Mouse (Mus musculus) cortical plate, adult 2 months (tissue): ENCODE measurements at regions not wholly inside any gene's neighbourhood (a gene's known extent, or its start where the extent isn't known, plus 50 kb on each side); places are given as distances from the start of the nearest gene placed in this dataset.
"Not testable (repeated sequence)": the region's sequence is repeated elsewhere in the genome, so short reads cannot be mapped to it uniquely, and the experiment has no call there.

Experiments used
- H3K27ac ChIP-seq: fragments of 200-500 bp; 2 replicates; pipeline ENCODE4 v1.5.1; 2012; ENCODE audit warnings: low read length, control low read depth, inconsistent platforms; ENCODE audit not compliant: insufficient read depth
- H3K4me1 ChIP-seq: fragments of 200-500 bp; 2 replicates; pipeline ENCODE4 v1.6.1; 2011; ENCODE audit warnings: low read length; ENCODE audit not compliant: control insufficient read depth, insufficient read depth
- H3K4me3 ChIP-seq: fragments of 200-500 bp; 2 replicates; pipeline ENCODE4 v1.5.1; 2011; ENCODE audit warnings: mild to moderate bottlenecking, low read length, control low read depth; ENCODE audit not compliant: insufficient read depth
- CTCF ChIP-seq: fragments of 200-500 bp; IDR thresholded peaks from 2 replicates; pipeline ENCODE4 v1.5.1; 2011; ENCODE audit warnings: mild to moderate bottlenecking, control low read depth, low read length; ENCODE audit not compliant: insufficient read depth; ENCODE audit errors: extremely low read depth
- POLR2A ChIP-seq: fragments of 200-500 bp; IDR thresholded peaks from 2 replicates; pipeline ENCODE4 v1.6.1; 2011; ENCODE audit warnings: mild to moderate bottlenecking, low read length, control low read depth; ENCODE audit not compliant: insufficient read depth; ENCODE audit errors: extremely low read depth

DNA sequence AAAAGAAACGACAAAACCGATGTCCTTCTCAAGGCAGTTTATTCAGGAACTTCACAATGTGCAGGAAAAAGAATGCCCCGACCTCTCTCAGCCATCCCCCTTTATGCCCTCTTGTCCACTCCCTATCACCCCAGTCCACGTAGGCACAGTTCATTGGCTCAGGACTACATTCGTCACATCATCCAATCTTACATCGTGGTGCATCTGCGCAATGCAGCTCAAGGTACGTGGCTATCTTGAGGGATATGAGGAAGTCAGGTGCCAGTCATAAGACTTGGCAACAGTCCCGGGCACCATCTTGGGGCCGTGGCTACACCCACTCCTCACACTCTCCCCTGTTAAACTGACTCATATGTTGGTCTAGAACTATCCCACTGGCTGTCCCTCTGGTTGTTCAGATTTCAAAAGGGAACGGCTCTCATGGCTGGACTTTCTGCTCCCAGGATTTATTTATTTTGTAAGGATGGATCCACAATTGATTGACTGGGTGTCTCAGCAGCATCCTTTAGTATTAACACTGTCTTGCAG, 87.4 kb upstream of the Olfr1402 start:
- peak overlapping the region; percentile 53 for H3K27ac ChIP-seq
- not testable (repeated sequence) for H3K4me1 ChIP-seq, H3K4me3 ChIP-seq

DNA sequence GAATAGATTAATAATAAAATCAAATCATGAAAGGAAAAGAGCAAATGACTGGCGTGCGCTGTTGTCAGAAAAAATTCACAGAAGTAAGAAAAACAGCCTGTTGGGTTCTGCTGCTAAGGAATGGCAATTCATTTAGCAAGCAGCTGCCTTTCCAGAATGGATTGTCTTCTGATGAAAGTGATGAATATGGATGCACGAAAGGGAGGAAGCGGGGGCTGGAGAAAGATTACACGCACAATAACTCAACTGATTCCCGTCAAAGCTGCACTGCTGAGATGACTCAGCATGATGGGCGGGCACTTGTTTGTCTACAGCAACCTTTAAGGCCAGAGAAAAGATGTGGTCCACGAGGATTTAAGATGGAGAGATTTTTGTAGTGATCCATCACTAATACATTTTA, 85.4 kb upstream of the Olfr1402 start:
- Histone ChIP-seq H3K27ac (no peak overlapping the region), H3K4me1 (no peaks in the 10 kb centered on the region), H3K4me3 (no peak overlapping the region)
- TF ChIP-seq CTCF = no peak

DNA sequence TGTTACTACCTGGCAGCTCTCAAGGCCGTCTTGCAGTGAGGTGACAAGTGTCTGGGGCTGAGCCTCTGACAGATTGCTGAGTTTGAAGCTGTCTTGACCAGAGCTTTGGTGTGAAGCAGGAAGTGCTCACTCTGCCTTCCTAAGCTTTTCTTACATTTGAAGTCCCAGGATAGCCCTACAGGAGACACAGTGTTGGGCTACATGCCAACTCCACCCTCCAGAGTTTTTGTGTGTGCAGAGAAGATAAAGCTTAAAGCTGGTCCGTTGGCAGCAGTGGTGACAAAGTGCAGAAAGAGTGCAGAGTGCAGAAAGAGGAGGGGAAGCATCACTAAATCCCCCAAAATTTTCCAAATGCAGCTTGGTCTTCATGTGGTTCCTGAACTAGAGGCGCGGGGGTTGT, 70.1 kb upstream of the Olfr1402 start:
- TF ChIP-seq CTCF (no peak), POLR2A (no peak)
- Histone ChIP-seq H3K4me3 (no peak overlapping the region), H3K27ac (no peak overlapping the region), H3K4me1 (no peaks in the 10 kb centered on the region; the same call in 1 of the 2 replicates)

DNA sequence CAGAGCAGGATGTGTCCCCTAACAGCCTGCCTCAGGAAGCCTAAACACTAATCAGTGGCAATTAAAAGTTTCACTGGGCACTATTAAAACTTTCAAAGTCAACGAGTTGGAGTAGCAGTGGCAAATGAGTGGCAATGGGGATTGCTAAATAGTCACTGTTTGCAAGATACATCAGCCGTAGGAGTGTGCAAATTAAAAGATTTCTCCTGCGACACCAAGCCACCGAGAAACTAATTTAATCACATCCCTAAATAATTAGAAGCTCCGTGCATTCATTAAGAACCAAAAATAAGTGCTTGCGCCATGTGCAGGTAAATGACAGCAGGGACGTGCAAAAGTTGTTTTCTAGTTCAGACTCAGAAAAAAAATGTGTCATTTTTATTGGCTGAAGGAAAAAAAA, 69.4 kb upstream of the Olfr1402 start:
- no peaks in the 10 kb centered on the region; the same call in 1 of the 2 replicates for H3K4me1 ChIP-seq
- H3K27ac ChIP-seq = no peak overlapping the region
- TF ChIP-seq CTCF = no peak
- TF ChIP-seq POLR2A = no peak
- H3K4me3 ChIP-seq = no peak overlapping the region

DNA sequence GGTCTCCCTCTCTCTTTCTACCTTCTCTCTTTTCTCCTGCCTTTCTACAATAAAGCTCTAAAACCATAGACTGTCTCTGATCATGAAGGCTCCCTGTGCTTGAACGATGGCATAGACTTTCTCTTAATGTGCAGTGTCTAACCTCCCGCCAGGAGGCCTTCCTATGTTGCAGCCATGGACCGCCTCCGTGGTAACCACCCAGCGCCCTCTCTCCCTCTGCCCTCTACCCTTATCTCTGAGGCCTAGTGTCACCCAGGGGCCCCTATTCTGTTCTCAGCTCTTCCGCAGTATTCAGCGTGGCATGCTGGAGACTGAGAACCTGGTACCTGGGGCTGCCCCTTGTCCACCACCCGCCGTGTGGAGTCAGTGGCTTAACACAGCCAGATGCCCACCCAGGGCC, 67.5 kb upstream of the Olfr1402 start:
- no peaks in the 10 kb centered on the region; the same call in 1 of the 2 replicates for H3K4me1 ChIP-seq

More for the DNA sequence above, 67.5 kb upstream of the Olfr1402 start:
- Histone ChIP-seq H3K4me3 (no peak overlapping the region), H3K27ac (no peak overlapping the region)
- TF ChIP-seq CTCF = no peak
- TF ChIP-seq POLR2A = no peak
